Mouse (Mus musculus) hindbrain, embryonic 11.5 days (tissue): ENCODE data around the gene Cfap65. TPM values are rescaled to one million over a fixed set of nuclear protein-coding genes. Genes with fewer than 3 reads are reported as not detected.

ENCODE experiments used
- ATAC-seq: fragments of 200-750 bp; cut with Nextera tagmentation; 2 replicates; pipeline ENCODE4 v1.8.0; 2017; ENCODE audit warnings: mild to moderate bottlenecking, moderate TSS enrichment, moderate library complexity; ENCODE audit not compliant: low FRiP score
- DNase-seq: peaks from one replicate; pipeline ENCODE4 v3.0.0-alpha.2; 2015; ENCODE audit warnings: low spot score
- H3K27ac ChIP-seq: fragments of 300-500 bp; sonication (generic); 2 replicates; pipeline ENCODE4 v1.5.1; 2014; ENCODE audit warnings: mild to moderate bottlenecking, low read depth, low read length
- H3K27me3 ChIP-seq: fragments of 300-500 bp; sonication (generic); 2 replicates; pipeline ENCODE4 v1.6.1; 2014; ENCODE audit warnings: mild to moderate bottlenecking, low read length, moderate library complexity, mixed read lengths; ENCODE audit not compliant: control insufficient read depth, insufficient read depth
- H3K36me3 ChIP-seq: fragments of 300-500 bp; sonication (generic); 2 replicates; pipeline ENCODE4 v1.6.1; 2014; ENCODE audit warnings: mild to moderate bottlenecking, low read length, moderate library complexity, mixed read lengths; ENCODE audit not compliant: control insufficient read depth, insufficient read depth
- H3K4me1 ChIP-seq: fragments of 300-500 bp; sonication (generic); replicated peaks from 2 replicates; pipeline ENCODE4 v1.6.1; 2014; ENCODE audit warnings: low read length, mixed read lengths; ENCODE audit not compliant: control insufficient read depth, insufficient read depth
- H3K4me2 ChIP-seq: fragments of 300-500 bp; sonication (generic); replicated peaks from 2 replicates; pipeline ENCODE4 v1.6.1; 2014; ENCODE audit warnings: mild to moderate bottlenecking, low read depth, low read length
- H3K4me3 ChIP-seq: fragments of 300-500 bp; sonication (generic); 2 replicates; pipeline ENCODE4 v1.5.1; 2014; ENCODE audit warnings: low read depth, low read length
- H3K9ac ChIP-seq: fragments of 300-500 bp; sonication (generic); 2 replicates; pipeline ENCODE4 v1.6.1; 2014; ENCODE audit warnings: low read depth, low read length
- H3K9me3 ChIP-seq: fragments of 300-500 bp; sonication (generic); 2 replicates; pipeline ENCODE4 v1.6.1; 2016; ENCODE audit warnings: low read length; ENCODE audit not compliant: control insufficient read depth
- WGBS: fragments of 180-500 bp; shearing (Covaris S2); extraction: QIAGEN DNeasy Blood & Tissue Kit; methylation state at CpG from one replicate; pipeline ENCODE4 v1.1.7; 2014; 5-methylcytosine and 5-hydroxymethylcytosine counted together
- polyA plus RNA-seq: library from polyadenylated mRNA; unstranded; fragments of >200 nt; fragmentation: Nextera tagmentation; extraction: Ambion mirVana; gene quantifications from 2 replicates; pipeline ENCODE4 v1.2.1, GENCODE M21; 2014

Gene Cfap65
- polyA plus RNA-seq, 1 experiment from 2014 or later: 1.2 TPM

- H3K36me3 ChIP-seq: no peaks in the 10 kb centered on the region
- H3K9ac ChIP-seq: no peak overlapping the region
- H3K27me3 ChIP-seq: peaks cover 61% of the 10 kb centered on the region
- no peak overlapping the region for H3K4me3 ChIP-seq
- DNase-seq (peak; percentile 89), ATAC-seq (peak; percentile 38; the same call in 1 of the 2 replicates)
- peaks cover 12% of the 10 kb centered on the region; the same call in 1 of the 2 replicates for H3K4me1 ChIP-seq
- no peaks in the 10 kb centered on the region for H3K9me3 ChIP-seq
- 3% methylated on average over 18 of the region's 18 CpGs for WGBS
- H3K4me2 ChIP-seq: no peak overlapping the region
- H3K27ac ChIP-seq: no peak overlapping the region
Measured at GRCm38 (mm10) chr1:74880785-74881360, 54.5 kb downstream of the Cfap65 start.

GRCm38 (mm10) chr1:74877199-74877598 is 58.2 kb downstream of the Cfap65 start:
- Histone ChIP-seq H3K27ac (no peak overlapping the region), H3K4me3 (no peak overlapping the region), H3K27me3 (peaks cover 25% of the 10 kb centered on the region), H3K9me3 (no peaks in the 10 kb centered on the region), H3K4me1 (peaks cover 3% of the 10 kb centered on the region; the same call in 1 of the 2 replicates), H3K4me2 (no peak overlapping the region), H3K9ac (no peak overlapping the region), H3K36me3 (no peaks in the 10 kb centered on the region)
- DNase-seq (no peak), ATAC-seq (no peak)
- WGBS: 58% methylated on average over 3 of the region's 3 CpGs

GRCm38 (mm10) chr1:74872218-74872617 is 63.2 kb downstream of the Cfap65 start:
- 70% methylated on average over 2 of the region's 2 CpGs for WGBS
- ATAC-seq: no peak

GRCm38 (mm10) chr1:74861783-74862182 is 73.6 kb downstream of the Cfap65 start:
- Histone ChIP-seq H3K9me3 (no peaks in the 10 kb centered on the region), H3K4me2 (no peak overlapping the region)
- ATAC-seq: no peak

More at GRCm38 (mm10) chr1:74872218-74872617, 63.2 kb downstream of the Cfap65 start:
- DNase-seq: no peak
- no peak overlapping the region for H3K27ac ChIP-seq
- H3K9me3 ChIP-seq: no peaks in the 10 kb centered on the region
- no peak overlapping the region for H3K4me3 ChIP-seq
- no peaks in the 10 kb centered on the region for H3K4me1 ChIP-seq
- no peaks in the 10 kb centered on the region for H3K36me3 ChIP-seq
- no peak overlapping the region for H3K9ac ChIP-seq
- no peaks in the 10 kb centered on the region; the same call in 1 of the 2 replicates for H3K27me3 ChIP-seq
- no peak overlapping the region for H3K4me2 ChIP-seq

GRCm38 (mm10) chr1:74859223-74859984 is 76.0 kb downstream of the Cfap65 start:
- no peak for DNase-seq
- no peak overlapping the region for H3K9ac ChIP-seq

More at GRCm38 (mm10) chr1:74861783-74862182, 73.6 kb downstream of the Cfap65 start:
- DNase-seq: no peak
- peaks cover 14% of the 10 kb centered on the region for H3K27me3 ChIP-seq
- peaks cover 5% of the 10 kb centered on the region; the same call in 1 of the 2 replicates for H3K4me1 ChIP-seq
- H3K27ac ChIP-seq: no peak overlapping the region
- no peak overlapping the region for H3K9ac ChIP-seq
- no peak overlapping the region for H3K4me3 ChIP-seq
- H3K36me3 ChIP-seq: no peaks in the 10 kb centered on the region

GRCm38 (mm10) chr1:74858805-74859204 is 76.6 kb downstream of the Cfap65 start:
- 6% methylated on average over 16 of the region's 16 CpGs for WGBS
- Histone ChIP-seq H3K27me3 (peaks cover 21% of the 10 kb centered on the region), H3K27ac (no peak overlapping the region), H3K4me1 (peaks cover 10% of the 10 kb centered on the region), H3K4me2 (peak overlapping the region; percentile 67), H3K9ac (peak overlapping the region; percentile 27; the same call in 1 of the 2 replicates), H3K9me3 (no peaks in the 10 kb centered on the region), H3K4me3 (peak overlapping the region; percentile 63), H3K36me3 (no peaks in the 10 kb centered on the region)
- no peak for ATAC-seq
- DNase-seq: no peak

More at GRCm38 (mm10) chr1:74859223-74859984, 76.0 kb downstream of the Cfap65 start:
- Histone ChIP-seq H3K4me2 (no peak overlapping the region), H3K4me1 (peaks cover 6% of the 10 kb centered on the region), H3K4me3 (no peak overlapping the region), H3K27me3 (peaks cover 21% of the 10 kb centered on the region), H3K27ac (no peak overlapping the region), H3K36me3 (no peaks in the 10 kb centered on the region), H3K9me3 (no peaks in the 10 kb centered on the region)
- ATAC-seq: no peak
- 49% methylated on average over 6 of the region's 6 CpGs for WGBS

GRCm38 (mm10) chr1:74858171-74858719 is 77.2 kb downstream of the Cfap65 start:
- H3K27me3 ChIP-seq: peaks cover 23% of the 10 kb centered on the region
- peak overlapping the region; percentile 67 for H3K4me2 ChIP-seq
- peak; percentile 86 for DNase-seq
- peak overlapping the region; percentile 47; the same call in 1 of the 2 replicates for H3K27ac ChIP-seq
- H3K36me3 ChIP-seq: no peaks in the 10 kb centered on the region
- peaks cover 12% of the 10 kb centered on the region for H3K4me1 ChIP-seq
- peak overlapping the region; percentile 42; the same call in 1 of the 2 replicates for H3K9ac ChIP-seq
- WGBS: 0% methylated on average over 29 of the region's 29 CpGs
- peak; percentile 49 for ATAC-seq
- H3K9me3 ChIP-seq: no peaks in the 10 kb centered on the region
- H3K4me3 ChIP-seq: peak overlapping the region; percentile 63

- 0 out of 2 replicates have a peak overlapping the region, but pooled peaks have one; percentile 47 for H3K27ac ChIP-seq
- peak; percentile 36 for DNase-seq
- WGBS: 1% methylated on average over 4 of the region's 4 CpGs
- peak overlapping the region; percentile 67 for H3K4me2 ChIP-seq
- H3K9me3 ChIP-seq: no peaks in the 10 kb centered on the region
- H3K36me3 ChIP-seq: no peaks in the 10 kb centered on the region
- ATAC-seq: no peak
- peaks cover 23% of the 10 kb centered on the region for H3K27me3 ChIP-seq
- H3K4me1 ChIP-seq: peaks cover 12% of the 10 kb centered on the region
- H3K4me3 ChIP-seq: peak overlapping the region; percentile 63
- H3K9ac ChIP-seq: peak overlapping the region; percentile 42; the same call in 1 of the 2 replicates
Measured at GRCm38 (mm10) chr1:74857677-74858076, 77.7 kb downstream of the Cfap65 start.
